Mouse (Mus musculus): ENCODE results near the gene Rbms3.
A peak's percentile ranks its signal among the peaks of the same experiment; 100 is the strongest.

The Rbms3 gene

DNA sequence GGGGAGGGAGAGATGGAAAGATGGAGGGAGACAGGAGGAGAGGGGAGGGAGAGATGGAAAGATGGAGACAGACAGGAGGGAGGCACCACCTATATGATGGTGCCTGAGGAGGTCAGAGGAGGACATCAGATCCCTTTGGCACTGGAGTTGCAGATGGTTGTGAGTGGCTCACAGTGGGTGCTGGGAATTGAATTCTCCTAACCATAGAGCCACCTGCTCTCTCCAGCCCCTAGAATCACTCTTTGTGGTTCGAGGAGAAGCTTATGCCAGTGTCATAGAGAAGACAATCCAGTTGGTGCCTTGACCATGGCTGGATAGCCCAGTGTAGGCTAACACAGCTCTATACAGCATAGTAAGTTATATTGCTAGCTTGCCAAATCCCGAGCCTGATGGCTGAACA lies 137.8 kb downstream of the Rbms3 start:
- no peak for DNase-seq (ENCODE audit: extremely low spot score, low read depth, low spot score)

DNA sequence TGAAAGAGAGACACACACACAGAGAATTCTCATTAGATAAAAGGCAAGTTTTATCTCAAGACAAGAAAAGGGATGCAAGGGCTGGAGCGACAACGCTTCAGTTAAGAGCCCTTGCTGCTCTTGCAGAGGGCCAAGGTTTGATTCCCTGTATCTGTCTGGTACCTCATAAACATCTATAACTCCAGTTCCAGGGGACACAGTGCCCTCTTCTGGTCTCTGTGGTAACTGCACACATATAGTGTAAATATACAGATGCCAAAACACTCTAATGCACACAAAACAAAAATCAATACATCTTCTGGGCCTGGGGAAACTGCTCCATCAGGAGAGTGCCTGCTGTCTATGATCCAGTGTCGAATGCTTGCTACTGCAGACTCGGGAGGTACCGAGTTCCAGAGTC lies 145.3 kb downstream of the Rbms3 start:
- no peak for DNase-seq (ENCODE audit: extremely low spot score, low read depth, low spot score)

DNA sequence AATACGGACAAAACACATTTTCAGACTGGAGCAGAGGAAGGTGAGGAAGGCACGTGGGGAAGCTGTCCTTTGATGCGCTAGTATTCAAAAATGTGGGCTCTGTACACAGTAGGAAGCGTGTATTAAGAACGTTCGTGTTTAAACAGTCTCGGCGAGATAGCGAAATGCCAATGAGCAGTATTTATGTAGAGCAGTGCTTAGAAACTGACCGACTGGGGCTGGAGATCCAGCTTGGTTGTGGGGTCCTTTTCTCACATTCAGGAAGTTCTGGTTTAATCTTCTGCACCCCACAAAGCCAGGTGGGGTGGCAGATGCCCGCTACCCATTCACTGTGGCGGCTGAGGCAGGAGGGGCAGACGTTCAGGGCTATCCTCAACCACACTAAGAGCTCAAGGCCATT lies 153.0 kb downstream of the Rbms3 start:
- no peak for DNase-seq (ENCODE audit: extremely low spot score, low read depth, low spot score)

DNA sequence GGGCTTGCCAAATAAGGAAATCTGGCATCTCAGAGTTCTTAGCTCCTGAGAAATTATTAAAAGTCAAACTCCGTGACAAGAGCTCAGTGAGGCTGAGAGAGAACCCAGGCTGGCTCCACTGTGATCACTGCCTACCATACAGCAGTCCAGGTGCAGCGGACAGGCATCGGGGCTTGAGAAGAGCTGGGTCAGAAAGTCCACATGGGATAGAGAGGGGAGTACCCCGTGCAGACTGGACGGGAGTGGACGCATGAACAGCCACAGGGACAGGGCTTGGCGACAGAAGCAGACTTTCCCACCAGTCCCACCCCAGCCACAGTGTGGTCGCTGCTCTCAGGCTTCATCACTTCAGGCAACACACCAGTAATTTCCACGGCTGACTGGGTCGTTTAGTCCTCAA lies 176.9 kb downstream of the Rbms3 start:
- no peak for DNase-seq (ENCODE audit: extremely low spot score, low read depth, low spot score)

DNA sequence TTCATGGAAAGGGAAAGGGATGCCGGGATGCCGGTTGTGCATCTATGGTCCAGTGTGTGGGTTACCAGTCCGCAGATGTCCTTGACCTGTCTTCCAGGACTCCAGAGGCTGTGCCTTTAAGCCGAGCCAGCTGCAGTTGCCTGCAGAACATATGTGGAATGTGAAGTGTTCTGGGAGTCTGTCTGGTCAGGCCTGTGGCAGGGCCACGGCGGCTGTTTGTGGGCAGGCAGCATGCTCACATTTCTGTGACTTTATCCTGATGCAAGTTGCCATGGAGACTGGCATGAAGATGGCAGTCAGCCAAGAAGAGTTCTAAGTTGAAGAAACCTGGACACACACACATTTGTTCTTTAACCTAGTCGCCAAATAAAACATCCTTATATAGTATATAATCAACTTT lies 187.1 kb downstream of the Rbms3 start:
- DNase-seq (ENCODE audit: extremely low spot score, low read depth, low spot score) = peak; percentile 8

DNA sequence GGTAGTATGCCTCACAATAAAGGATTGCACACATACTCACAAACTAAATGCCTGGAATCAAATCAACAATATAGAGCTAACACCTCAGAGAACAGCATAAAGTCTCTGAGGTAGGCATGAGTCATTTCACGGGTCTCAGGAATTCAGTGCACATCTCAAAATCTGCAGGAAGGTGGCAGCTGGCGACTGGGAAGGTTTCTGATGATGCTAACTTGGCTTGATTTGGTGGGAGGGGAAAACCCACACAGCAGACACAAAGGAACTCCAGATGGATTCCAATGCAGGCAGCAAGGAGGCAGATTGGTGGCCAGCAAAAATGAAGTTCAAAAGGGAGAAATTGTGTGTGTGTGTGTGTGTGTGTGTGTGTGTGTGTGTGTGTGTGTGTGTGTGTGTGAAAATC lies 193.9 kb downstream of the Rbms3 start:
- DNase-seq (ENCODE audit: extremely low spot score, low read depth, low spot score) = no peak

DNA sequence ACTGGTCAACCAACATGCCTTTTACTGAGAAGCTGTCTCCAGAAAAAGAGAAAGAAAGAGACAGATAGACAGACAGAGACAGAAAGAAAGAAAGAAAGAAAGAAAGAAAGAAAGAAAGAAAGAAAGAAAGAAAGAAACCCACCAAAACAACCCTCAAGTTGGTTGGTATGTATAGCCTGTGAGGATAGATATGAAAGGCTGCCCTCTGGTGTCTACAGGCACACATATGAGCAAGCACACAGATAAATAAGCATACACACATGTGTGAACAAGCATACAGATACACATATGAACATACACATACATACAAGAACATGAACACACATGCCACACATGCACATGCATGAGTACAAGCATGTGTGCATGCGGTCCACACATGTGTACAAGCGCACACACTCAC lies 199.0 kb downstream of the Rbms3 start:
- DNase-seq (ENCODE audit: extremely low spot score, low read depth, low spot score) = no peak

DNA sequence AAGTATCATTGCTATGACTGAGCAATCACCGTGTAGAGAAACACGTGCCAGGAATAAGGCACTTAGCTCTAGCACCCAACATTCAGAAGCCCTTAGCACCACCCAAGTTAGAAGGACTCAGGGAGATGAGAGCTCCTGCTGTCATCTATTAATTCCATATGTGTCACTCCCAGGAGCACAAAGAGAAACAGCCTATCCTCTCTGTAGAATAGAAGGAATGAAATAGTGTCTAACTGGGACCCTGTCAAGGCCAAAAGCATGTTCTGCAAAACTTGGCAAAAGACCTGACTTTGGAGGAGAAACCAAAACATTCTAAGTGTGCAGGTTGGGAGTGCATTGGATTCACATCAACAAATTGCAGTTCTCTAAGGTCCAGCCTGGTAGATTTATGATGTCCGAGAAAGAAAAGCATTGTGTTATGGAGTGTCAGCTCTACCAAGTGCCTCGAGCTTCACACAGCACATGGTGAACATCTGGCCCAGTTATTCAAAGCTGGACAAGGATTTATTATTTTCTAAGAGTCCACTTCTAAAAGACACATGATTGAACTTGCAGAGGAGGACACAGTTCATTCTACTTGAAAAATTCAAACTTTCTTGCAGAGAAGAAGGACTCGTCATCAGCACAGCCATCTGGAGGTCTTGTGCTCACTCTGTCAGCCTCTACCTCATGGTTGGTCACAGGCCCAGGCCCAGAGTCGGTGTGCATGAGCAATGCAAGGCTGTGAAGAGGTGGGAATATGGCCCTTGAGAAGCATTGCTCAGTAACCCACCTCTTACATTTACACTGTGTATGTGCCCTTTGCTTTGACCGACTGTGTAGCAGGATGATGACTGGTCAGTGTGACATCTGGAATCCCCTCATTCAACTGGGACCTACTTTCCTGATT lies 200.3 kb downstream of the Rbms3 start:
- no peak for DNase-seq (ENCODE audit: extremely low spot score, low read depth, low spot score)

DNA sequence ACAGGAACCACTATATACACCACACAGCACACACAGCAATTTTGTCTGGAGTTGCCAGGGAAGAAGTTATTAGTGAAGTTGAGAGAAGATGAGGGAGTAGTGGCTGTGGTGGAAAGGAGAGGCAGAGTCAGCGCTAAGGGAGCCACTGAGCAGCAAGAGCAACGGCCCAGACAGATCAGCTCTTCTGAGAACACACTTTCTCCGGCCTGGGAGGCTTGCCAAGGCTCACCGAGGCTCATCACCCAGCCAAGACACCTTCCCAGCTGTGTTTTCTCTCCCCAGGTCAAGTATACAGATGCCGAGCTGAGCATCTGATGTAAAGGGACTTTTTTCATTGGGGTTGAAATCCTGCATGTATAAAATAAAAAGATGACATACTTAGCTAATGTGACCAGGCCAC lies 206.5 kb downstream of the Rbms3 start:
- DNase-seq (ENCODE audit: extremely low spot score, low read depth, low spot score) = no peak

DNA sequence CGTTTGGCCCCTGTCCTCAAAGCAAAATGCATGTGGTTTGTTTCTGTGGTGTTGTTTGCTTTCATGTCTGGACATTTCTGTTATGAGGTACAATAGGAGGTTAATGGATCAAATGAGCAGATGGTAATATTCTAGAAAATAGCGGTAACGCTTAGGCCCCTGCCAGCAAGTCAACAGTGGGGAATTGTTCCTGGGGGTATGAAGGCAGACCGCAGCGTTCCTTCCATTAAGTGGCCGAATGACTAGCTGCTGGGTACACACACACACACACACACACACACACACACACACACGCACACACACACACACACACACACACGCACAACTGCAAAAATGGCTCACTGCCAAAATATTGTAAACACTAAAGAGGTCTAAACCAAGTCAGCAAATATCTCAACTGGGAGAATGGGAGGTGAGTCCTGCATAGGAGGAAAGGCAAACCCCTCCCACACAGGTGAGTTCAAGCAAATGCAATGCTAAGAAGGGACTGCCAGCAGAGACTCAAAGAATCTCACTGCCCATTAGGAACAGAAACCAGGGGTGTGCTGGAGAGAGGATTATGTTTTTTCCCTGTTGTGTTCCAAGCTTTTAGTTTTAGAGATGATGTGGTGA lies 209.7 kb downstream of the Rbms3 start:
- DNase-seq (ENCODE audit: extremely low spot score, low read depth, low spot score) = no peak

DNA sequence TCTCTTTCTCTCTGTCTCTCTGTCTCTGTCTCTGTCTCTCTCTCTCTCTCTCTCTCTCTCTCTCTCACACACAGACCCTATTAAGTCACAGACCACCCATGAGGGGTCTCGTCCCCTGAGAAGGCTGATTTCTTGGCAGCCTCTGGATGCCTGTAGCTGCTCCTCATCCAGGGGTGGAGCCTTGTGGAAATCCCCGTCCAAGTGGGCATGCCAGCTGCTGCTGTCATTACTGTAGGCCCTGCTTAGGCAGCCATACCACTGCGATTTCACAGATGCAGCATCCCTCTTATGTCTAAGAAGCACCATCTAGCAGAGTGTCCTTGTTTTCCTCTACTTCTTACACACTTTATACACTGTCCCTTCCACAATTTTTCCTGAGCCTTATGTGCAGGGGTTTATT lies 216.5 kb downstream of the Rbms3 start:
- no peak for DNase-seq (ENCODE audit: extremely low spot score, low read depth, low spot score)

DNA sequence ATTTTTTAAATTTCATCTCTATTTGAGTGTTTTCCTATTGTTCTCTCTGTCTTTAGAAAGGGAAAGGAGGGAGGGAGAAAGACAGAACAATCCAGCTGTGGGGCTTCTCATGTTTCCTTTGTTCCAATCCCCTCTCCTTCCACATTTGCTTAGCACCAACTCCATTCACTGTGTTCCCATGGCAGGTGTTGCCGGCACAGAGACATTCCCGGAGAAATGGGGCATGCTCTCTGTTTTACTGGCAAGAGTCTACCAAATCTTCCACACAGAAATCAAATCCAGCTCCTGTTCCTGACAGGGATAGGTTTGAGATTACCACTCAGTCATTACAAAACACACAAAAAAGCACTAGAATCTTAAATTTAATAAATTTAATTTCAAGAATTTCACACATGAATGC lies 217.1 kb downstream of the Rbms3 start:
- DNase-seq (ENCODE audit: extremely low spot score, low read depth, low spot score) = no peak

DNA sequence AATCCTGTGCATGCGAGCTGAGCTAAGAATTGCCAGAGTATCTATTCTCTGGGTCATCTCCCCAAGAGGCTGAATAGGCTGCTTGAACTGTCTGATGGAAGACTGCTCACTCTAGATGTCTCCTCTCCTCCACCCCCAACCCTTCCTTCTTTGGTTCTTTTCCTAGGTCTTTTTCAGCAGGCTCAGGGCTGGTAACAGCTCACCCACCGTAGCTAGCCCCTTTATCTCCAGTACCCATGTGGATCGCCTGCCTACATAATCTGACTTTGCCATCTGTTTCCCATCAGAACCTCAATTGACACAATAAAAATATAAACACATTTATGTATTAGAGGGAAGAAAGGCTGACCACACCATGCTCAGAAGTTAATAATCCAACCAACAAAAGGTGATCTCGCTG lies 225.1 kb downstream of the Rbms3 start:
- no peak for DNase-seq (ENCODE audit: extremely low spot score, low read depth, low spot score)

DNA sequence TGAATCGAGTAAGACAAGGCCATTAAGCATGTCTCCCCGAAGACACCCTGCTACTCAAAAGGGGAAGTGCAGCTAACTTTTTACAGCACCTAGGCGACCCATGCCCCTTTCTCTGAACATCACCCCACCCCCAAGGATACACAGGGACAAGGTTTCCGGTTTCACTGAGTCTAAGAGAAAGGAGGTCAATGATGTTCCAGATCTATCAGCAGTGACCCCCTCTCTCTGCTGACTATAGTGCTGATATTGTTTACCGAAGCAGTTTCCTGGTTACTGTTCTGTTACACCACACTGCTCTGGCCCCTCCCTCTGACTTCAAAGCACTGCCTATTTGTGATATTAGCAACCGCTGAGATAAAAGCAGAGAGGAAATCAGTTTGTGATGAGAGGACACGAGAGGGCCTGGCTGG lies 229.4 kb downstream of the Rbms3 start:
- DNase-seq (ENCODE audit: extremely low spot score, low read depth, low spot score) = no peak

DNA sequence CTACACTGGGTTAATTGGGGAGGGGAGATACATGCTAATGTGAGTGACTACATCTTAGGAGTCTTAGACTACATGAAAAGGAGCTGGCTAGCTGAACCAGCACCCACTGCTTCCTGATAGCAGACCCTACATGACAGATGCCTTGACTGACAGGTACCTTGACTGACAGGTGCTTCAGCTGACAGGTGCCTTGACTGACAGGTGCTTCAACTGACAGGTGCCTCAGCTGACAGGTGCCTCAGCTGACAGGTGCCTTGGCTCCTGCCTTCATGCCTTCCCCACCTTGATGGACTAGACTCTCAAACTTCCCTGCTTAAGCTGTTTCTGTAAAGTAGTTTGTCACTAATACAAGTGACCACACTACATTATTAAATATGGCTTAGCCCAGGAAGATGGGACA lies 232.6 kb downstream of the Rbms3 start:
- no peak for DNase-seq (ENCODE audit: extremely low spot score, low read depth, low spot score)

DNA sequence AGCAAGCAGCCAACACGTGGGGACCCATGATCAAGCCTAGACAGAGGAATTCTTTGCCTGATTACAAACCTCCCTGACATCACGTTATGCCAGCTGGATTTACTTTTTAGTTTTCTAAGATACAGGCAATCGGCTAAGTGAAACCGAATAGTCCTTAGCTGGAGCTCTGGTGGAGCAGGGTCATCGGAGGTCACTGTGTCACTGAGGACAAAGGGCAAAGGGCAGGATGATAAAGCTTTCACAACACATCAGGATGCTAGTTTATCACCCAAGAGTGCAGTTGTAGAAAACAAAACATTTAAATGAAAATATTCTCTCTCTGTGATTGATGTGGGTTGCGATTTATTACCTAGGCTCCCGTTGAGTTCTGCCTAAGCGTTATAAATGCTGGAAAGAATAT lies 233.1 kb downstream of the Rbms3 start:
- no peak for DNase-seq (ENCODE audit: extremely low spot score, low read depth, low spot score)

DNA sequence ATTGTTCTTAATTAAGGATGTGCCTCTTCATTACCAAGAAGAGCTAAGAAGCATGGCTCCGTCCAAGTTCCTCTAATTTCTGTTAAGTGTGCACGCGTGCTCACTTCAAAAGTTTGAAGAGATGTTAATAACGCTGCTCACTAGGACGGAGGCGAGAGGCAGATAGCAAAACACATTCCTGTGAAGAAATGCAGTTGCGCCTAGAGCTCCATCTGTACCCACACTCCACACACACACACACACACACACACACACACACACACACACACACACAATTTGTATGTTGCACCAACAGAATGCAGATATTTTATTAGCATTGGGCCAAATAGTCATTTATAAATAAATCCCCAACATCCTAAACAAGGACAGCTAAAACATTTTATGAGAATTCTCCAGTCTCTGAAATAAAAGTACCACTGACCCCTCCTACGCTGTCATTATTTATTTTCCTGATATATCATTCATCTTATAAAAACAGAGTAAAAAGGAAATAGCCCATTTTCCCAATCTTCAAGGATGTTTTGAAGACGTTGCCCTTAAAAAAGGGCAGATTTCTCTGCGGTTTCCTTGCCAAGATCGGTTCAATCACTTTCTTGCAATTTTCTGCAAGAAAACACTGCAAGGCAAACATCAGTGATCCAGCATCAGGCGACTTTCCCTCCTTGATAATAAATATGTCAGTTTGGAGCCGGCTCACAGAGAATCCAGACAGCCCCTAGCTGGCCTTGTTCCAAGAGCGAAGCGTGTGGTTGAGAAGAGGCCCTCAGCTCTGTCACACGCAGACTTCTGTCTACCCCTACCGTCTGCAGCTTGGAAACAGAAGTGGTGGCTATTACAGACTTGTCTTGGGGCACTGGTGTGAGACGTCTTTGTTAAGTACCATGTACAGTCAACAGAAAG lies 235.8 kb downstream of the Rbms3 start:
- DNase-seq (ENCODE audit: extremely low spot score, low read depth, low spot score) = no peak

DNA sequence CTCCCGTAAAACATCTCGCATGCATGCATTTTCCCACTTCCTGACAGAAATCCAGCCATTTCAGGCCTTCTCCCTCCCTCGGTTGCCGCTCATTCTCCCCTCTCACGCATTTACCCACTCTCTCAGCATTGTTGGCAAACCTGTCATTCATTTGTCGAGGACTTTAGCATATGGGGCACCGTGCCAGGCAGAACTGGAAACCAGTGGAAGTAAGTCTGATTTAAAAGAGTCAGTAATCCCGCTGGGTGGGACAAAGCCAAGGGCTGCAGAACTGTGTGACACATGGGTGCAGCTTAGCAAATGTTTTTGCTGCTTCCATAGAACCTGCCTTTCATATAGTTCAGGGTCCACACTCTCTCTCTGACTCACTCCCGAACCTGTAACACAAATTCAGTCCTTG lies 241.7 kb downstream of the Rbms3 start:
- DNase-seq (ENCODE audit: extremely low spot score, low read depth, low spot score) = no peak

DNA sequence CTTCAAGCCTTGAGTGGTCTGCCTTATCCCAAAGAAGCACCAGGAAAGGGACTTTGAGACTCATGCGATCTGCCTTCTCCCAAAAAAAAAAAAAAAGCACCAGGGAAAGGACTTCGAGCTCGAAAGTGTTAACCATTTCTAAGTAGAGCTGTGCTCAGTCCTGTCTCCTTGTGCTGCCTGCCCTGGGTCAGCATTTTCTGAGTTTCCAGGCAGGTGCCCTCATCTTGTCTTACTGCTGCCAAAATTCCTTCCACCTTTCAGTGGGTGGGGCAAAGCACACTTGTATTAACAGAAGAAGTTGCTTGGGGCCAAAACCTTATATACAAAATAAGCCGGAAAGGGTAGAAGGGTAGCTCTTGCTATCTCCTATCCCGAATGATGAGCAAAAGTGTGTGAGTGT lies 248.8 kb downstream of the Rbms3 start:
- no peak for DNase-seq (ENCODE audit: extremely low spot score, low read depth, low spot score)

DNA sequence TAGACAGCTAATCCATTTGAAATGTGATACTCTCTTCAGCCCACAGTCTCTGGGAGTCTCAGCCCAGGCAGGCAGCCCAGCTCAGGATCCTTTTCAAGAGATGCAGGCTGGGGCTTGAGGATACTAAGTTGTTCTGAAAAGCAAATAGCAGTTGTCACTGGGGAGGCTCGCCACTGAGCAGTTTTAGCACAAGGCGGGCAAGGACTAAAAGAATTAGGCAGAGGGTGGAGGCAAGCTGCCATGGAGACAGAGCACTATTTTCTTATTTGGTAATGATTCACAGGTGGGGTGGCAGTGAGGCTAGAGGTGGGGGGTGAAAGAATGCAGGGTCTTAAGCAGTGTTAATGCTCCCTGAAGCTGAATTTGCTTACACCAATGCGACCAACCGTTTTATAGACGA lies 249.6 kb downstream of the Rbms3 start:
- DNase-seq (ENCODE audit: extremely low spot score, low read depth, low spot score) = no peak

DNA sequence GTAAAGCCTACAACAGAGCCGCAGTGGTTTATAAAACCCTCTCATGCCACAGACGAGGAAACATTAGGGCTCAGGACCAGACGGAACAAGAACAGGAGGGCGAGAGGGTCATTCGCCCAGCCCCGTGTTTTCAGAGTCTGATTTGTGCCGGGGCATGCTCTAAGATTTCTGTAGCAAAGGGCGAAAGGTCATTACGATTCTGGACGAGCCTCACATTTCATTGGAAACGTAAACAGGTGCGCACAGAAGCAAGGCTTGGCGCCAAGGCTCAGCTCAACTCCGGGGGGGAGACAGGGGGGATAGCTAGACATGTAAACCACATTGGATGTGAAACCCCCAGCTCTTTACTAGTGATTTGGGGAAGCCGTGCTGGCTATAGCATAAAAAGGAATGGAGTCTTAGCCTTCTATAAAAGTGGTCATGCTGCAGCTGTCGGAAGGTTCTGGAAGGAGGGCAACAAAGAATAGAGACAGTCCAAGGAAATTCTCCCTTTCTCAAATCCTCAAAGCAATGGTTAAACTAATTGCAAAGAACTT lies 250.2 kb downstream of the Rbms3 start:
- no peak for DNase-seq (ENCODE audit: extremely low spot score, low read depth, low spot score)
